Mouse (Mus musculus): ENCODE results near the gene Olfr1040. TPM values are rescaled to one million over a fixed set of nuclear protein-coding genes. Genes with fewer than 3 reads are reported as not detected.
"Not testable (repeated sequence)": the region's sequence is repeated elsewhere in the genome, so short reads cannot be mapped to it uniquely, and the experiment has no call there.

The Olfr1040 gene
- not detected in 2 replicates for polyA plus RNA-seq (2014; fragmentation: Nextera tagmentation; extraction: Ambion mirVana)

GRCm38 (mm10) chr2:86146632-86147031 is at the start of gene Olfr1040:
Gene Olfr1040 (minus strand): TSS chr2:86146732.
- ATAC-seq (ENCODE audit: insufficient read depth) (no peak), DNase-seq (no peak)
- Histone ChIP-seq H3K4me2 (no peak within 1 kb of the TSS), H3K9ac (no peak within 1 kb of the TSS), H3K27ac (ENCODE audit: low read depth) (no peak within 1 kb of the TSS), H3K4me3 (ENCODE audit: low read depth, low read length) (no peak within 1 kb of the TSS), H3K9me3 (ENCODE audit: low read depth, low read length) (no peaks in the 10 kb centered on the region), H3K27me3 (ENCODE audit: insufficient read depth, low read length) (no peaks in the 10 kb centered on the region), H3K4me1 (ENCODE audit: insufficient read depth) (no peaks in the 10 kb centered on the region), H3K36me3 (ENCODE audit: insufficient read depth) (no peaks in the 10 kb centered on the region)
- 68% methylated on average over 1 of the region's 1 CpGs for WGBS
- TF ChIP-seq CTCF (IDR thresholded peaks at IDR 0.05; ENCODE audit: low read depth): no peak

- Histone ChIP-seq H3K4me3 (ENCODE audit: low read depth, low read length) (no peak overlapping the region), H3K9ac (no peak overlapping the region), H3K27ac (ENCODE audit: low read depth) (no peak overlapping the region), H3K36me3 (ENCODE audit: insufficient read depth) (no peaks in the 10 kb centered on the region), H3K27me3 (ENCODE audit: insufficient read depth, low read length) (no peaks in the 10 kb centered on the region), H3K4me1 (ENCODE audit: insufficient read depth) (no peaks in the 10 kb centered on the region), H3K4me2 (no peak overlapping the region), H3K9me3 (ENCODE audit: low read depth, low read length) (no peaks in the 10 kb centered on the region)
- DNase-seq: no peak
- ATAC-seq (ENCODE audit: insufficient read depth): no peak
- no peak for TF ChIP-seq CTCF (IDR thresholded peaks at IDR 0.05; ENCODE audit: low read depth)
- 32% methylated on average over 1 of the region's 1 CpGs for WGBS
Measured at GRCm38 (mm10) chr2:86195863-86196262, 49.3 kb upstream of the Olfr1040 start.

GRCm38 (mm10) chr2:86185583-86185982 is 39.1 kb upstream of the Olfr1040 start, which contains the start of gene Olfr52:
Gene Olfr52 (minus strand): TSS chr2:86185683.
- DNase-seq: no peak
- no peak for ATAC-seq (ENCODE audit: insufficient read depth)
- H3K27ac ChIP-seq (ENCODE audit: low read depth): no peak within 1 kb of the TSS

GRCm38 (mm10) chr2:86179950-86180349 is 33.4 kb upstream of the Olfr1040 start:
- Histone ChIP-seq H3K4me3 (ENCODE audit: low read depth, low read length) (no peak overlapping the region), H3K27me3 (ENCODE audit: insufficient read depth, low read length) (no peaks in the 10 kb centered on the region), H3K9me3 (ENCODE audit: low read depth, low read length) (no peaks in the 10 kb centered on the region), H3K27ac (ENCODE audit: low read depth) (no peak overlapping the region), H3K9ac (no peak overlapping the region), H3K4me2 (no peak overlapping the region), H3K36me3 (ENCODE audit: insufficient read depth) (no peaks in the 10 kb centered on the region), H3K4me1 (ENCODE audit: insufficient read depth) (no peaks in the 10 kb centered on the region)
- no peak for ATAC-seq (ENCODE audit: insufficient read depth)
- no peak for TF ChIP-seq CTCF (IDR thresholded peaks at IDR 0.05; ENCODE audit: low read depth)
- WGBS: 80% methylated on average over 3 of the region's 3 CpGs
- no peak for DNase-seq

More at GRCm38 (mm10) chr2:86185583-86185982, 39.1 kb upstream of the Olfr1040 start, which contains the start of gene Olfr52:
- no peak within 1 kb of the TSS for H3K9ac ChIP-seq
- no peak for TF ChIP-seq CTCF (IDR thresholded peaks at IDR 0.05; ENCODE audit: low read depth)
- H3K4me2 ChIP-seq: no peak within 1 kb of the TSS
- no peak within 1 kb of the TSS for H3K4me3 ChIP-seq (ENCODE audit: low read depth, low read length)
- H3K27me3 ChIP-seq (ENCODE audit: insufficient read depth, low read length): no peaks in the 10 kb centered on the region
- no peaks in the 10 kb centered on the region for H3K36me3 ChIP-seq (ENCODE audit: insufficient read depth)
- no peaks in the 10 kb centered on the region for H3K9me3 ChIP-seq (ENCODE audit: low read depth, low read length)
- H3K4me1 ChIP-seq (ENCODE audit: insufficient read depth): no peaks in the 10 kb centered on the region

- Histone ChIP-seq H3K27ac (ENCODE audit: low read depth) (no peak within 1 kb of the TSS), H3K4me1 (ENCODE audit: insufficient read depth) (no peaks in the 10 kb centered on the region), H3K36me3 (ENCODE audit: insufficient read depth) (no peaks in the 10 kb centered on the region), H3K4me2 (no peak within 1 kb of the TSS), H3K4me3 (ENCODE audit: low read depth, low read length) (no peak within 1 kb of the TSS), H3K9ac (no peak within 1 kb of the TSS), H3K27me3 (ENCODE audit: insufficient read depth, low read length) (no peaks in the 10 kb centered on the region), H3K9me3 (ENCODE audit: low read depth, low read length) (no peaks in the 10 kb centered on the region)
- no peak for DNase-seq
- ATAC-seq (ENCODE audit: insufficient read depth): no peak
- TF ChIP-seq CTCF (IDR thresholded peaks at IDR 0.05; ENCODE audit: low read depth): no peak
Measured at GRCm38 (mm10) chr2:86177720-86178119, 31.2 kb upstream of the Olfr1040 start, which contains the start of gene Olfr1044. Gene Olfr1044 (minus strand): TSS chr2:86177820.

- H3K4me2 ChIP-seq; H3K4me1 ChIP-seq (ENCODE audit: insufficient read depth); DNase-seq; H3K4me3 ChIP-seq (ENCODE audit: low read depth, low read length); H3K27me3 ChIP-seq (ENCODE audit: insufficient read depth, low read length); H3K9me3 ChIP-seq (ENCODE audit: low read depth, low read length); H3K36me3 ChIP-seq (ENCODE audit: insufficient read depth); H3K9ac ChIP-seq; ATAC-seq (ENCODE audit: insufficient read depth); H3K27ac ChIP-seq (ENCODE audit: low read depth): not testable (repeated sequence)
- 77% methylated on average over 7 of the region's 7 CpGs for WGBS
Measured at GRCm38 (mm10) chr2:86175422-86175821, 28.9 kb upstream of the Olfr1040 start.

- H3K9ac ChIP-seq: no peak within 1 kb of the TSS
- WGBS: 83% methylated on average over 2 of the region's 2 CpGs
- no peak for TF ChIP-seq CTCF (IDR thresholded peaks at IDR 0.05; ENCODE audit: low read depth)
- H3K36me3 ChIP-seq (ENCODE audit: insufficient read depth): no peaks in the 10 kb centered on the region
- H3K9me3 ChIP-seq (ENCODE audit: low read depth, low read length): no peaks in the 10 kb centered on the region
- DNase-seq (no peak), ATAC-seq (ENCODE audit: insufficient read depth) (no peak)
- no peaks in the 10 kb centered on the region for H3K27me3 ChIP-seq (ENCODE audit: insufficient read depth, low read length)
- no peak within 1 kb of the TSS for H3K4me2 ChIP-seq
- H3K4me3 ChIP-seq (ENCODE audit: low read depth, low read length): no peak within 1 kb of the TSS
- H3K4me1 ChIP-seq (ENCODE audit: insufficient read depth): no peaks in the 10 kb centered on the region
- H3K27ac ChIP-seq (ENCODE audit: low read depth): no peak within 1 kb of the TSS
Measured at GRCm38 (mm10) chr2:86167422-86167821, 20.9 kb upstream of the Olfr1040 start, which contains the start of gene Olfr1043. Gene Olfr1043 (minus strand): TSS chr2:86167522.

GRCm38 (mm10) chr2:86161738-86162137 is 15.2 kb upstream of the Olfr1040 start, which contains the start of gene Olfr1042:
Gene Olfr1042 (minus strand): TSS chr2:86161838.
- ATAC-seq (ENCODE audit: insufficient read depth): no peak
- no peak for DNase-seq
- TF ChIP-seq CTCF (IDR thresholded peaks at IDR 0.05; ENCODE audit: low read depth): no peak
- Histone ChIP-seq H3K4me2 (no peak within 1 kb of the TSS), H3K27ac (ENCODE audit: low read depth) (no peak within 1 kb of the TSS), H3K9ac (no peak within 1 kb of the TSS), H3K36me3 (ENCODE audit: insufficient read depth) (no peaks in the 10 kb centered on the region), H3K9me3 (ENCODE audit: low read depth, low read length) (no peaks in the 10 kb centered on the region), H3K27me3 (ENCODE audit: insufficient read depth, low read length) (no peaks in the 10 kb centered on the region), H3K4me1 (ENCODE audit: insufficient read depth) (no peaks in the 10 kb centered on the region), H3K4me3 (ENCODE audit: low read depth, low read length) (no peak within 1 kb of the TSS)
- 78% methylated on average over 2 of the region's 2 CpGs for WGBS
